Mouse (Mus musculus) heart, adult 2 months (tissue): ENCODE data around the gene Foxp1.

Source experiments
- CTCF ChIP-seq: fragments of 200-600 bp; IDR thresholded peaks from 2 replicates; pipeline ENCODE4 v1.8.1; 2022; ENCODE audit warnings: antibody characterized with exemption, mild to moderate bottlenecking, moderate library complexity
- POLR2A ChIP-seq: fragments of 200-500 bp; IDR thresholded peaks from 2 replicates; pipeline ENCODE4 v1.6.1; 2011; ENCODE audit warnings: mild to moderate bottlenecking, low read depth, low read length, control low read depth; ENCODE audit not compliant: insufficient read depth

DNA sequence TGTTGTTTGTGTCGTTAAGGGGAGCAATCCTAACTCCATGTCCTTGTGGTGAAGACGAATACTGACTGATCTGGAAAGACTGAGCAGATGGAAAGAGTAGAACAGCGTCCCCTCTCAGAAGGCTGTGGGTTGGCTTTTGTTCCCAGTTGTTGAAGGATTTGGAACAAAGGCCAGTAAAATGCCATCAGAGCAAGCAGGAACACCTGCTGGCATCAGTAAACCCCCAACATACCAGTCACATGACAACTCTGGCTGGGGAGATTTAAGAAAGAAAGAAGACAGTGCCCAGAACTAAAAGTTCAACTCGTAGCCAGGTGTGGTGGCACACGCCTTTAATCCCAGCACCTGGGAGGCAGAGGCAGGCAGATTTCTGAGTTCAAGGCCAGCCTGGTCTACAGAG is 549.1 kb downstream of the Foxp1 start:
- TF ChIP-seq CTCF, result no peak
- no peak for TF ChIP-seq POLR2A
